Mouse (Mus musculus) MEL (cell line): Measurements from ENCODE around the gene Fkbp9. TPM values are rescaled to one million over a fixed set of nuclear protein-coding genes. Genes with fewer than 3 reads are reported as not detected.

Experiments used
- DNase-seq: peaks from one replicate; pipeline ENCODE4 v3.0.0; 2011; ENCODE audit warnings: low read depth, low spot score
- H3K27ac ChIP-seq: 2 replicates; pipeline ENCODE4 v1.5.1; 2012; ENCODE audit warnings: low read depth, mild to moderate bottlenecking, control low read depth, low read length, moderate library complexity; ENCODE audit not compliant: control insufficient read depth
- H3K27me3 ChIP-seq, 2 experiments: fragments of 150-350 bp in 1 of 2; sonication (generic) in 1 of 2; 2 replicates each; pipeline ENCODE4 v1.6.1; 2012; ENCODE audit warnings: low read length in 2 of 2, mild to moderate bottlenecking in 2 of 2, improper control_type of control experiment in 1 of 2, moderate library complexity in 1 of 2; ENCODE audit not compliant: insufficient read depth in 2 of 2, control insufficient read depth in 1 of 2
- H3K36me3 ChIP-seq, 2 experiments: 2 replicates each; pipeline ENCODE4 v1.6.1; 2012 to 2014; ENCODE audit warnings: low read length in 2 of 2, improper control_type of control experiment in 1 of 2, inconsistent platforms in 1 of 2, mild to moderate bottlenecking in 1 of 2; ENCODE audit not compliant: insufficient read depth in 2 of 2, control insufficient read depth in 1 of 2
- H3K4me1 ChIP-seq, 2 experiments: fragments of 150-350 bp in 1 of 2; sonication (generic) in 1 of 2; 2 replicates each; pipeline ENCODE4 v1.6.1; 2012; ENCODE audit warnings: low read length in 2 of 2, improper control_type of control experiment in 1 of 2, mild to moderate bottlenecking in 1 of 2; ENCODE audit not compliant: insufficient read depth in 2 of 2, control insufficient read depth in 1 of 2
- H3K4me3 ChIP-seq, 2 experiments: fragments of 150-350 bp in 1 of 2; sonication (generic) in 1 of 2; 2 replicates each; pipeline ENCODE4 v1.5.1; 2012; ENCODE audit warnings: low read depth in 2 of 2, low read length in 2 of 2, mild to moderate bottlenecking in 2 of 2, moderate library complexity in 2 of 2, control low read depth in 1 of 2, improper control_type of control experiment in 1 of 2; ENCODE audit not compliant: control insufficient read depth in 1 of 2, insufficient read depth in 1 of 2
- H3K79me2 ChIP-seq: 2 replicates; pipeline ENCODE4 v1.6.1; 2012; ENCODE audit warnings: mild to moderate bottlenecking, low read length, moderate library complexity; ENCODE audit not compliant: control insufficient read depth, poor library complexity, insufficient read depth
- H3K9ac ChIP-seq: 2 replicates; pipeline ENCODE4 v1.6.1; 2012; ENCODE audit warnings: low read depth, mild to moderate bottlenecking, control low read depth, low read length, moderate library complexity; ENCODE audit not compliant: control insufficient read depth, poor library complexity, severe bottlenecking
- H3K9me3 ChIP-seq: fragments of 150-350 bp; sonication (generic); replicated peaks from 2 replicates; pipeline ENCODE4 v1.6.1; 2012; ENCODE audit warnings: mild to moderate bottlenecking, low read length, improper control_type of control experiment, moderate library complexity; ENCODE audit not compliant: insufficient read depth
- CTCF ChIP-seq, 3 experiments: IDR thresholded peaks in 2 of 3; conservative IDR thresholded peaks in 1 of 3; 2 replicates each; pipeline ENCODE4 v1.5.1; 2011 to 2012; ENCODE audit warnings: low read length in 3 of 3, low read depth in 2 of 3, mild to moderate bottlenecking in 2 of 3, improper control_type of control experiment in 1 of 3, inconsistent platforms in 1 of 3, mixed read lengths in 1 of 3, moderate library complexity in 1 of 3; ENCODE audit not compliant: control insufficient read depth in 1 of 3, insufficient read depth in 1 of 3, poor library complexity in 1 of 3, severe bottlenecking in 1 of 3
- E2F4 ChIP-seq: IDR thresholded peaks from 2 replicates; pipeline ENCODE4 v1.6.1; 2011; ENCODE audit warnings: low read depth, low read length, improper control_type of control experiment, borderline replicate concordance
- ELF1 ChIP-seq: IDR thresholded peaks from 2 replicates; pipeline ENCODE4 v1.6.1; 2014; ENCODE audit warnings: low read depth, mild to moderate bottlenecking, inconsistent platforms, low read length, improper control_type of control experiment, moderate library complexity
- ETS1 ChIP-seq: IDR thresholded peaks from 2 replicates; pipeline ENCODE4 v1.6.1; 2012; ENCODE audit warnings: low read depth, mild to moderate bottlenecking, inconsistent platforms, low read length, improper control_type of control experiment, moderate library complexity
- GATA1 ChIP-seq: IDR thresholded peaks from 2 replicates; pipeline ENCODE4 v1.6.1; 2011; ENCODE audit warnings: low read depth, low read length, improper control_type of control experiment
- HCFC1 ChIP-seq: IDR thresholded peaks from 2 replicates; pipeline ENCODE4 v1.6.1; 2012; ENCODE audit warnings: low read depth, mild to moderate bottlenecking, inconsistent platforms, low read length, improper control_type of control experiment, moderate library complexity
- JUND ChIP-seq: IDR thresholded peaks from 2 replicates; pipeline ENCODE4 v1.6.1; 2011; ENCODE audit warnings: low read depth, mild to moderate bottlenecking, improper control_type of control experiment, low read length
- KAT2A ChIP-seq: conservative IDR thresholded peaks from 2 replicates; pipeline ENCODE4 v1.6.1; 2012; ENCODE audit warnings: low read depth, low read length, improper control_type of control experiment, inconsistent platforms
- MAFK ChIP-seq: IDR thresholded peaks from 2 replicates; pipeline ENCODE4 v1.6.1; 2011; ENCODE audit warnings: low read depth, mild to moderate bottlenecking, low read length, improper control_type of control experiment, borderline replicate concordance
- MAZ ChIP-seq: IDR thresholded peaks from 2 replicates; pipeline ENCODE4 v1.6.1; 2012; ENCODE audit warnings: low read depth, mild to moderate bottlenecking, inconsistent platforms, low read length, improper control_type of control experiment
- MEF2A ChIP-seq: IDR thresholded peaks from 2 replicates; pipeline ENCODE4 v1.6.1; 2014; ENCODE audit warnings: low read depth, mild to moderate bottlenecking, inconsistent platforms, low read length, improper control_type of control experiment; ENCODE audit not compliant: poor library complexity, insufficient replicate concordance, severe bottlenecking; ENCODE audit errors: extremely low read depth
- MYB ChIP-seq: IDR thresholded peaks from 2 replicates; pipeline ENCODE4 v1.6.1; 2011; ENCODE audit warnings: mild to moderate bottlenecking, low read depth, low read length, improper control_type of control experiment
- MYC ChIP-seq: IDR thresholded peaks from 2 replicates; pipeline ENCODE4 v1.6.1; 2011; ENCODE audit warnings: low read depth, mild to moderate bottlenecking, low read length, improper control_type of control experiment, moderate library complexity
- NELFE ChIP-seq: IDR thresholded peaks from 2 replicates; pipeline ENCODE4 v1.6.1; 2011; ENCODE audit warnings: low read depth, low read length, improper control_type of control experiment
- NRF1 ChIP-seq: IDR thresholded peaks from 2 replicates; pipeline ENCODE4 v1.6.1; 2014; ENCODE audit warnings: low read depth, mild to moderate bottlenecking, inconsistent platforms, low read length, improper control_type of control experiment, moderate library complexity; ENCODE audit not compliant: poor library complexity, insufficient read depth, severe bottlenecking
- POLR2A ChIP-seq, 2 experiments: IDR thresholded peaks; 2 replicates each; pipeline ENCODE4 v1.6.1; 2011 to 2012; ENCODE audit warnings: low read length in 2 of 2, mild to moderate bottlenecking in 2 of 2, control low read depth in 1 of 2, improper control_type of control experiment in 1 of 2, low read depth in 1 of 2, moderate library complexity in 1 of 2; ENCODE audit not compliant: control insufficient read depth in 1 of 2, insufficient read depth in 1 of 2, poor library complexity in 1 of 2
- POLR2AphosphoS2 ChIP-seq: IDR thresholded peaks from 2 replicates; pipeline ENCODE4 v1.6.1; 2011; ENCODE audit warnings: low read length, improper control_type of control experiment
- POLR2AphosphoS5 ChIP-seq: IDR thresholded peaks from 2 replicates; pipeline ENCODE4 v1.6.1; 2012; ENCODE audit warnings: low read depth, borderline replicate concordance, mild to moderate bottlenecking, inconsistent platforms, low read length, moderate library complexity, mixed read lengths
- RCOR1 ChIP-seq: IDR thresholded peaks from 2 replicates; pipeline ENCODE4 v1.6.1; 2012; ENCODE audit warnings: low read depth, mild to moderate bottlenecking, inconsistent platforms, low read length, improper control_type of control experiment
- SMC3 ChIP-seq: IDR thresholded peaks from 2 replicates; pipeline ENCODE4 v1.6.1; 2011; ENCODE audit warnings: low read depth, low read length, improper control_type of control experiment
- TAL1 ChIP-seq: IDR thresholded peaks from 2 replicates; pipeline ENCODE4 v1.6.1; 2012; ENCODE audit warnings: mild to moderate bottlenecking, inconsistent platforms, low read length, moderate library complexity, mixed read lengths
- TBP ChIP-seq: IDR thresholded peaks from 2 replicates; pipeline ENCODE4 v1.8.0; 2011; ENCODE audit warnings: low read depth, low read length, improper control_type of control experiment
- USF1 ChIP-seq: IDR thresholded peaks from 2 replicates; pipeline ENCODE4 v1.6.1; 2014; ENCODE audit warnings: low read depth, mild to moderate bottlenecking, inconsistent platforms, low read length, improper control_type of control experiment, moderate library complexity
- USF2 ChIP-seq, 2 experiments: IDR thresholded peaks; 2 replicates each; pipeline ENCODE4 v1.6.1; 2011 to 2012; ENCODE audit warnings: improper control_type of control experiment in 2 of 2, low read length in 2 of 2, borderline replicate concordance in 1 of 2, inconsistent platforms in 1 of 2, low read depth in 1 of 2, mild to moderate bottlenecking in 1 of 2; ENCODE audit not compliant: insufficient read depth in 1 of 2
- ZKSCAN1 ChIP-seq: IDR thresholded peaks from 2 replicates; pipeline ENCODE4 v1.6.1; 2012; ENCODE audit warnings: low read depth, mild to moderate bottlenecking, inconsistent platforms, low read length, improper control_type of control experiment, moderate library complexity
- ZMIZ1 ChIP-seq: IDR thresholded peaks from 2 replicates; pipeline ENCODE4 v1.6.1; 2012; ENCODE audit warnings: low read depth, mild to moderate bottlenecking, inconsistent platforms, low read length, improper control_type of control experiment, moderate library complexity
- ZNF384 ChIP-seq: IDR thresholded peaks from 2 replicates; pipeline ENCODE4 v1.6.1; 2012; ENCODE audit warnings: low read depth, mild to moderate bottlenecking, inconsistent platforms, low read length, improper control_type of control experiment
- polyA plus RNA-seq, 2 experiments: library from polyadenylated mRNA; stranded (reverse) in 1 of 2; unstranded in 1 of 2; fragments of >175 nt in 1 of 2; fragments of >200 nt in 1 of 2; gene quantifications; 2 replicates each; pipeline versions ENCODE4 v1.2.1 to v1.2.4; 2012; ENCODE audit warnings: low replicate concordance in 2 of 2, low read depth in 1 of 2; ENCODE audit not compliant: insufficient read length in 2 of 2, insufficient read depth in 1 of 2, missing spikeins in 1 of 2
- total RNA-seq: library from RNA; depleted of rRNA; stranded (reverse); fragments of 300-350 nt; gene quantifications from 2 replicates; pipeline ENCODE4 v1.2.3, GENCODE M21; 2012

Gene Fkbp9
- total and polyA plus RNA-seq, 3 experiments, result 3.0 to 19.5 TPM; not detected in 1

DNA sequence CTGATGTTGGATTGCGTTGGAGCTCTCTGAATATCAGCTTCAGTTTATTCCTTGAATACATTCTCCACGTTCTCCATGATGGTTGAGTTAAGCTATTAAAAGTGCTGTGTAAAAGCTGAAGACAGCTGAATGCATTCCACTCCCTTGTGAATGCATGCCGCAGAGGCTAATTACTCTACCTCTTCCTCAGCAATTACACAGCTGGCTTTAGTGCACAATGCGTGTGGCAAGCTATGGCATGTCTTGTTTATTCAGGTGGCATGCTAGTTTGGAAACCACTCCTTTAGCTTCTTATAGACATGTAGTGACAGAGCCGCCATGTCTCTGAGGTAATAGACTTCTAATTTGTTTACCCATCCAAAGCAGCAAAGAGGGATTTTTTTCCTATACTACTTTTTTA, 24.9 kb downstream of the Fkbp9 start:
- H3K4me3 ChIP-seq, result no peak overlapping the region
- no peak overlapping the region for H3K27ac ChIP-seq
- H3K27me3 ChIP-seq, result no peaks in the 10 kb centered on the region
- no peak overlapping the region for H3K9ac ChIP-seq
- H3K79me2 ChIP-seq, result no peaks in the 10 kb centered on the region
- peaks cover 0 to 9% of the 10 kb centered on the region in 2 experiments; a peak in 3 of 4 replicates for H3K4me1 ChIP-seq
- DNase-seq, result no peak
- H3K9me3 ChIP-seq, result no peaks in the 10 kb centered on the region
- peaks cover 0 to 3% of the 10 kb centered on the region in 2 experiments; a peak in 2 of 4 replicates for H3K36me3 ChIP-seq
- TF ChIP-seq GATA1 (no peak), POLR2AphosphoS2 (no peak), SMC3 (no peak), KAT2A (no peak), NELFE (no peak), ZKSCAN1 (no peak), MYB (no peak), MYC (no peak), RCOR1 (no peak), TBP (no peak), ELF1 (no peak), JUND (no peak), ZNF384 (no peak), NRF1 (no peak), MEF2A (no peak), MAFK (no peak), E2F4 (no peak), POLR2AphosphoS5 (no peak), CTCF (IDR thresholded peaks at IDR 0.05 in 2 of 3, conservative IDR thresholded peaks at IDR 0.05 in 1 of 3; ENCODE audit: control insufficient read depth in 1 of 3, insufficient read depth in 1 of 3, low read depth in 2 of 3, low read length in 3 of 3, poor library complexity in 1 of 3, severe bottlenecking in 1 of 3) (no peak), MAZ (no peak)

DNA sequence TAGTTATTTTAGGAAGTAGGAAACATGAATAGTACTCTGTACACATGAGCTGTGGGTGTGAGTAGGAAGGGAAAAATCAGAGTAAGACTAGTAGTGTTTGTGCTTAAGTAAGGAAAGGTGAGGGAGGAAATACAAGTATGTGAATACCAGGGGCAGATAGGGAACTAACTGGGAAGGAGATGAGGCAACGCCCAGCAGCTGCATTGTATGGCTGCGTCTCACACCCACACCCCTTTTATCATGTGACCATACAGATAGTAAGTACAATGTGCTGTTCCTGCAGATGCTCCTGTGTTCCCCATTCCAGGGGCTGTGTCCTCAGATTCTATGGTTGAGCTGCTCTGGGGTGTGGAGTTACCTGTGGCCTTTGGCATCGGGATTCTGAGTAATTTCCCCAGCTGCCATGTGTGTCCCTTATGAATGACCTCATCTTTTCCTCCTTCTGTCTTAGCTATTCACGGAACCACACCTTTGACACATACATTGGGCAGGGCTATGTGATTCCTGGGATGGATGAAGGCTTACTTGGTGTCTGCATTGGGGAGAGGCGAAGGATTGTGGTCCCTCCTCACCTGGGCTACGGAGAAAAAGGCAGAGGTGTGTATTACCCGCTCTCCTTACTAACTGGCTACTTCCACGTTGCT, 28.5 kb downstream of the Fkbp9 start:
- H3K36me3 ChIP-seq, result peaks cover 0 to 3% of the 10 kb centered on the region in 2 experiments; a peak in 2 of 4 replicates
- no peak overlapping the region for H3K4me3 ChIP-seq
- H3K27ac ChIP-seq, result no peak overlapping the region
- H3K27me3 ChIP-seq, result no peaks in the 10 kb centered on the region
- no peaks in the 10 kb centered on the region for H3K79me2 ChIP-seq
- no peak overlapping the region for H3K9ac ChIP-seq
- peaks cover 0 to 9% of the 10 kb centered on the region in 2 experiments; a peak in 3 of 4 replicates for H3K4me1 ChIP-seq
- peak; percentile 66 for DNase-seq
- no peaks in the 10 kb centered on the region for H3K9me3 ChIP-seq
- TF ChIP-seq NELFE (no peak), GATA1 (peak; percentile 55), USF2 (IDR thresholded peaks at IDR 0.05; ENCODE audit: borderline replicate concordance in 1 of 2, insufficient read depth in 1 of 2, low read depth in 1 of 2, low read length in 2 of 2) (0 out of 4 replicates have a peak, but pooled peaks of 1 of the 2 experiments have one; percentile 54), E2F4 (no peak), TAL1 (no peak), ZMIZ1 (no peak), HCFC1 (no peak), MYC (no peak), MAZ (no peak), USF1 (peak; percentile 88), ETS1 (peak; percentile 69), CTCF (IDR thresholded peaks at IDR 0.05 in 2 of 3, conservative IDR thresholded peaks at IDR 0.05 in 1 of 3; ENCODE audit: control insufficient read depth in 1 of 3, insufficient read depth in 1 of 3, low read depth in 2 of 3, low read length in 3 of 3, poor library complexity in 1 of 3, severe bottlenecking in 1 of 3) (no peak), ELF1 (no peak), ZNF384 (no peak), POLR2AphosphoS5 (no peak), POLR2A (IDR thresholded peaks at IDR 0.05; ENCODE audit: control insufficient read depth in 1 of 2, insufficient read depth in 1 of 2, low read depth in 1 of 2, low read length in 2 of 2, poor library complexity in 1 of 2) (no peak), MAFK (no peak), RCOR1 (peak; percentile 37; the same call in 1 of the 2 replicates), TBP (no peak)
